ENCODE assay signal across 21 mouse cellular contexts in genomic region chr7:100876771-100877170, GRCm38 (mm10). TPM values are rescaled to one million over a fixed set of nuclear protein-coding genes. Genes with fewer than 3 reads are reported as not detected.
A peak's percentile ranks its signal among the peaks of the same experiment; 100 is the strongest.
DNase-seq lines count a peak whose midpoint lies in the region; ATAC-seq and TF ChIP-seq lines count a peak whose summit lies in the region.
"Had no signal": no experiment of that assay in that cellular context is flagged by ENCODE, and none has a peak within 500 bp of the region (broad histone marks: within the 10 kb centered on the region; RNA-seq: fewer than 3 reads in every experiment).

No protein-coding gene starts in this region.

- TF ChIP-seq CTCF in gastrocnemius, adult 2 months (IDR thresholded peaks at IDR 0.05), result no peak
- no peak for TF ChIP-seq CTCF in intestine, postnatal 0 days (IDR thresholded peaks at IDR 0.05; ENCODE audit: low read depth)
- no peak for TF ChIP-seq CTCF in lung, embryonic 14.5 days (IDR thresholded peaks at IDR 0.05; ENCODE audit: low read depth)

- no peaks in the 10 kb centered on the region for H3K9me3 ChIP-seq in intestine, postnatal 0 days (ENCODE audit: control insufficient read depth)
- no peaks in the 10 kb centered on the region for H3K9me3 ChIP-seq in intestine, embryonic 15.5 days
- H3K9me3 ChIP-seq in lung, embryonic 14.5 days (ENCODE audit: low read depth, low read length), result no peaks in the 10 kb centered on the region
- H3K9me3 ChIP-seq in limb, embryonic 10.5 days (replicated peaks), result no peaks in the 10 kb centered on the region
- H3K9me3 ChIP-seq: embryonic facial prominence, embryonic 13.5 days; heart, embryonic 12.5 days; hindbrain, embryonic 10.5 days had no signal

- no peak overlapping the region for H3K9ac ChIP-seq in intestine, postnatal 0 days (ENCODE audit: low read depth, low read length)
- no peak overlapping the region for H3K9ac ChIP-seq in intestine, embryonic 15.5 days
- no peak overlapping the region for H3K9ac ChIP-seq in lung, embryonic 14.5 days
- H3K9ac ChIP-seq: embryonic facial prominence, embryonic 13.5 days; heart, embryonic 12.5 days; hindbrain, embryonic 14.5 days had no signal

- no peaks in the 10 kb centered on the region for H3K4me1 ChIP-seq in intestine, postnatal 0 days (replicated peaks; ENCODE audit: control insufficient read depth, insufficient read depth, low read length)
- 0 out of 2 replicates have a peak, but pooled peaks cover 4% of the 10 kb centered on the region for H3K4me1 ChIP-seq in intestine, embryonic 15.5 days (replicated peaks)
- H3K4me1 ChIP-seq in lung, embryonic 14.5 days (ENCODE audit: insufficient read depth), result no peaks in the 10 kb centered on the region
- peaks cover 14% of the 10 kb centered on the region for H3K4me1 ChIP-seq in limb, embryonic 10.5 days
- H3K4me1 ChIP-seq: embryonic facial prominence, embryonic 13.5 days had no signal

- no peaks in the 10 kb centered on the region for H3K27me3 ChIP-seq in intestine, postnatal 0 days (replicated peaks; ENCODE audit: control insufficient read depth, insufficient read depth, low read length)
- no peaks in the 10 kb centered on the region for H3K27me3 ChIP-seq in intestine, embryonic 15.5 days (replicated peaks)
- no peaks in the 10 kb centered on the region for H3K27me3 ChIP-seq in lung, embryonic 14.5 days (ENCODE audit: insufficient read depth, low read length)
- H3K27me3 ChIP-seq in limb, embryonic 10.5 days (ENCODE audit: low read depth, poor library complexity, severe bottlenecking), result no peaks in the 10 kb centered on the region
- H3K27me3 ChIP-seq: CH12.LX; embryonic facial prominence, embryonic 13.5 days; heart, embryonic 12.5 days; Patski had no signal

- H3K27ac ChIP-seq in gastrocnemius, adult 2 months, result no peak overlapping the region
- H3K27ac ChIP-seq in intestine, postnatal 0 days (ENCODE audit: low read depth, low read length), result 0 out of 2 replicates have a peak overlapping the region, but pooled peaks have one; percentile 41
- no peak overlapping the region for H3K27ac ChIP-seq in intestine, embryonic 15.5 days
- 0 out of 2 replicates have a peak overlapping the region, but pooled peaks have one; percentile 58 for H3K27ac ChIP-seq in lung, embryonic 14.5 days (ENCODE audit: low read depth)
- H3K27ac ChIP-seq in limb, embryonic 10.5 days, result peak overlapping the region; percentile 40; the same call in 1 of the 2 replicates
- H3K27ac ChIP-seq: embryonic facial prominence, embryonic 13.5 days; hindbrain, embryonic 10.5 days; hindbrain, embryonic 14.5 days had no signal

- intact Hi-C loops in gastrocnemius, adult 2 months (cut with DNase I), result loop anchor here (5.0 kb wide), 1 partner anchor 39 kb away; no protein-coding TSS in a partner anchor

- WGBS in intestine, postnatal 0 days, result 82% methylated on average over 9 of the region's 9 CpGs
- 83% methylated on average over 9 of the region's 9 CpGs for WGBS in intestine, embryonic 15.5 days
- WGBS in lung, embryonic 14.5 days, result 87% methylated on average over 9 of the region's 9 CpGs
- WGBS in limb, embryonic 10.5 days, result 90% methylated on average over 9 of the region's 9 CpGs

- DNase-seq in gastrocnemius, adult 2 months, result peak; percentile 13
- DNase-seq in gastrocnemius, postnatal 4 days (ENCODE audit: low spot score in 2 of 2), result no peak
- DNase-seq in lung, embryonic 14.5 days, result no peak
- DNase-seq in lung, adult 18-20 months, result no peak
- DNase-seq in limb, embryonic 10.5 days (ENCODE audit: low spot score), result no peak
- DNase-seq: cerebellum, adult 2 months; cerebellum, postnatal 14 days; embryo, embryonic 11 days; gastrocnemius, postnatal 36 days; heart, postnatal 10 days had no signal

- H3K36me3 ChIP-seq in intestine, postnatal 0 days (ENCODE audit: control insufficient read depth, insufficient read depth), result peaks cover 45% of the 10 kb centered on the region
- H3K36me3 ChIP-seq in intestine, embryonic 15.5 days, result peaks cover 53% of the 10 kb centered on the region
- H3K36me3 ChIP-seq in lung, embryonic 14.5 days (ENCODE audit: insufficient read depth), result peaks cover 99% of the 10 kb centered on the region
- H3K36me3 ChIP-seq in limb, embryonic 10.5 days, result peaks cover 100% of the 10 kb centered on the region

- no peak overlapping the region for H3K4me3 ChIP-seq in gastrocnemius, adult 2 months
- H3K4me3 ChIP-seq in intestine, postnatal 0 days (ENCODE audit: low read depth, low read length), result no peak overlapping the region
- no peak overlapping the region for H3K4me3 ChIP-seq in intestine, embryonic 15.5 days (replicated peaks)
- no peak overlapping the region for H3K4me3 ChIP-seq in lung, embryonic 14.5 days (ENCODE audit: low read depth, low read length)
- no peak overlapping the region for H3K4me3 ChIP-seq in limb, embryonic 10.5 days
- H3K4me3 ChIP-seq: embryonic facial prominence, embryonic 13.5 days; heart, embryonic 12.5 days; hindbrain, embryonic 10.5 days had no signal

- no peak overlapping the region for H3K4me2 ChIP-seq in intestine, postnatal 0 days (replicated peaks; ENCODE audit: low read depth)
- H3K4me2 ChIP-seq in intestine, embryonic 15.5 days (replicated peaks), result no peak overlapping the region
- H3K4me2 ChIP-seq in lung, embryonic 14.5 days, result no peak overlapping the region
- H3K4me2 ChIP-seq: embryonic facial prominence, embryonic 13.5 days; heart, embryonic 12.5 days; hindbrain, embryonic 14.5 days had no signal

- ATAC-seq in intestine, postnatal 0 days, result no peak
- no peak for ATAC-seq in intestine, embryonic 15.5 days
- no peak for ATAC-seq in lung, embryonic 14.5 days (ENCODE audit: insufficient read depth)
- ATAC-seq: activated CD4-positive, CD25-positive, alpha-beta regulatory T cell, adult 4 months; forebrain, embryonic 14.5 days; intestine, embryonic 16.5 days; Patski had no signal

RNA-seq across cellular contexts. Expression of gene Relt, which starts 13.5 kb away (rescaled TPM):
- total RNA-seq in gastrocnemius, adult 2 months (2021), result 10 to 100 TPM in 1 of 2 experiments, 1 to 10 TPM in 1; 9.5 to 19.8 TPM
- total RNA-seq in gastrocnemius, postnatal 4 days (2021), result 10 to 100 TPM; 14.5 to 15.5 TPM
- polyA plus RNA-seq in intestine, postnatal 0 days (2015; fragmentation: Nextera tagmentation; extraction: Ambion mirVana), result 0.78 and 1.0 TPM in 2 replicates
- polyA plus RNA-seq in intestine, embryonic 15.5 days (2015; fragmentation: Nextera tagmentation; extraction: Ambion mirVana), result 2.6 and 3.5 TPM in 2 replicates
- 3.8 and 4.1 TPM in 2 replicates for polyA plus RNA-seq in lung, embryonic 14.5 days (2014; fragmentation: Nextera tagmentation; extraction: Ambion mirVana)
- 5.9 and 7.9 TPM in 2 replicates for polyA plus RNA-seq in limb, embryonic 10.5 days (2016; fragmentation: Nextera tagmentation; extraction: Ambion mirVana)

RNA-seq across cellular contexts. Expression of gene Arhgef17, which starts 55.1 kb away (rescaled TPM):
- total RNA-seq in gastrocnemius, adult 2 months (2021), result 10 to 100 TPM; 20.9 to 33.3 TPM
- total RNA-seq in gastrocnemius, postnatal 4 days (2021), result 10 to 100 TPM; 40.4 to 43.6 TPM
- 2.0 and 2.5 TPM in 2 replicates for polyA plus RNA-seq in intestine, postnatal 0 days (2015; fragmentation: Nextera tagmentation; extraction: Ambion mirVana)
- 5.0 and 6.0 TPM in 2 replicates for polyA plus RNA-seq in intestine, embryonic 15.5 days (2015; fragmentation: Nextera tagmentation; extraction: Ambion mirVana)
- 18.5 and 22.5 TPM in 2 replicates for polyA plus RNA-seq in lung, embryonic 14.5 days (2014; fragmentation: Nextera tagmentation; extraction: Ambion mirVana)
- 9.6 and 11.0 TPM in 2 replicates for polyA plus RNA-seq in limb, embryonic 10.5 days (2016; fragmentation: Nextera tagmentation; extraction: Ambion mirVana)

Comparison
In these comparisons a context has a peak if more than half of its experiments do, and no peak if none do; other contexts are left out.
1. H3K27ac ChIP-seq: peak in intestine, postnatal 0 days (single experiment), lung, embryonic 14.5 days (single experiment) and limb, embryonic 10.5 days (single experiment); none in gastrocnemius, adult 2 months (single experiment) and intestine, embryonic 15.5 days (single experiment).